Mouse (Mus musculus) thymus, postnatal 36 days (tissue): ENCODE measurements around the gene Tor4a.

Experiments used
- DNase-seq, 2 experiments: peaks; one replicate each; pipeline ENCODE4 v3.0.0; 2022; ENCODE audit warnings: mixed read lengths in 2 of 2

Tor4a gene

GRCm38 (mm10) chr2:25224766-25225752 is 28.4 kb upstream of the Tor4a start:
- DNase-seq, result peak; percentile 96 to 99

- DNase-seq, result no peak
Measured at GRCm38 (mm10) chr2:25224492-25224765, 27.7 kb upstream of the Tor4a start, which contains the start of gene Tubb4b. Gene Tubb4b, minus strand, starts transcription at chr2:25224702.

GRCm38 (mm10) chr2:25223681-25224491 is 27.2 kb upstream of the Tor4a start:
- DNase-seq, result peak; percentile 78 to 86

- DNase-seq, result no peak
Measured at GRCm38 (mm10) chr2:25221331-25221772, 24.7 kb upstream of the Tor4a start.

GRCm38 (mm10) chr2:25218445-25218844 is 21.8 kb upstream of the Tor4a start, which contains the start of gene Fam166a:
Gene Fam166a, plus strand, starts transcription at chr2:25218745.
- DNase-seq, result no peak

- no peak for DNase-seq
Measured at GRCm38 (mm10) chr2:25217666-25218065, 21.0 kb upstream of the Tor4a start.

- no peak for DNase-seq
Measured at GRCm38 (mm10) chr2:25214444-25214843, 17.8 kb upstream of the Tor4a start, which contains the start of gene Stpg3. Gene Stpg3, minus strand, starts transcription at chr2:25214637.

GRCm38 (mm10) chr2:25213266-25213865 is 16.7 kb upstream of the Tor4a start:
- DNase-seq, result no peak

- DNase-seq, result peak; percentile 90 to 91
Measured at GRCm38 (mm10) chr2:25211121-25211670, 14.5 kb upstream of the Tor4a start, which contains the start of gene Nelfb. Gene Nelfb, minus strand, starts transcription at chr2:25211489.

GRCm38 (mm10) chr2:25210686-25211085 is 14.0 kb upstream of the Tor4a start:
- no peak for DNase-seq

GRCm38 (mm10) chr2:25207593-25207992 is 10.9 kb upstream of the Tor4a start:
- no peak for DNase-seq

GRCm38 (mm10) chr2:25203631-25204214 is 7.0 kb upstream of the Tor4a start:
- no peak for DNase-seq

GRCm38 (mm10) chr2:25200631-25201030 is 3.9 kb upstream of the Tor4a start:
- DNase-seq, result no peak

- no peak for DNase-seq
Measured at GRCm38 (mm10) chr2:25197946-25198345, 1.3 kb upstream of the Tor4a start.

- no peak for DNase-seq
Measured at GRCm38 (mm10) chr2:25197191-25197590, 505 bp upstream of the Tor4a start.

- DNase-seq, result peak; percentile 69 to 73
Measured at GRCm38 (mm10) chr2:25195211-25196156, 1.2 kb downstream of the Tor4a start.

- DNase-seq, result peak; percentile 48 to 64
Measured at GRCm38 (mm10) chr2:25194486-25195171, 2.1 kb downstream of the Tor4a start.

- no peak for DNase-seq
Measured at GRCm38 (mm10) chr2:25194006-25194405, 2.7 kb downstream of the Tor4a start.

- peak; percentile 80 to 84 for DNase-seq
Measured at GRCm38 (mm10) chr2:25193330-25193770, 3.3 kb downstream of the Tor4a start.

- DNase-seq, result no peak
Measured at GRCm38 (mm10) chr2:25187841-25188240, 8.8 kb downstream of the Tor4a start.
